Mouse (Mus musculus): ENCODE results near the gene Vapa.

The Vapa gene

GRCm38 (mm10) chr17:65625563-65625962, 12.2 kb upstream of the Vapa start:
- no peak for DNase-seq (ENCODE audit: low spot score in 2 of 2)

- DNase-seq (ENCODE audit: low spot score in 2 of 2): no peak
Observed at GRCm38 (mm10) chr17:65623130-65623529, 9.8 kb upstream of the Vapa start.

- no peak for DNase-seq (ENCODE audit: low spot score in 2 of 2)
Observed at GRCm38 (mm10) chr17:65618431-65618830, 5.1 kb upstream of the Vapa start.

- no peak for DNase-seq (ENCODE audit: low spot score in 2 of 2)
Observed at GRCm38 (mm10) chr17:65615678-65616077, 2.3 kb upstream of the Vapa start.

- no peak for DNase-seq (ENCODE audit: low spot score in 2 of 2)
Observed at GRCm38 (mm10) chr17:65614431-65614830, 1.1 kb upstream of the Vapa start.

- DNase-seq (ENCODE audit: low spot score in 2 of 2): no peak
Observed at GRCm38 (mm10) chr17:65613142-65613462, 253 bp downstream of the Vapa start.

- peak in 1 of 2 experiments; percentile 23 for DNase-seq (ENCODE audit: low spot score in 2 of 2)
Observed at GRCm38 (mm10) chr17:65612391-65613141, 789 bp downstream of the Vapa start.

- DNase-seq (ENCODE audit: low spot score in 2 of 2): no peak
Observed at GRCm38 (mm10) chr17:65611721-65612120, 1.6 kb downstream of the Vapa start.

DNA sequence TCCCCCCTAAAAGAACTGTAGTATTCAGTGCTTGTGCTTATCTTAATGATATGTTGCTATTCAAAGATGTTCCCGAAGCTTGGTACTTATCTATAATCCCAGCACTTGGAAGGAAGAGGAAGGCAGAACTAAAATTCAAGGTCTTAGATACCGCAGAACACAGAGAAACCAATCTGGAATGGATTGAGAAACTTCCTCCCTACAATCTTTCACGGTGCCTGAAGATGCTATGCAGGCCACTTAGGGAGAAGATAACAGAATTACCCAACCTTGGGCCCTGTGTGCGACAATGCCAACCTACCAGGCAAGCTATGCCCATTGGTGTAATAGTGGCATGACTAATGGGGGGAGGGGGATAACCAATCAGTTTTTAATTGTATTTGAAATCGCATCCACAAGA, 4.6 kb downstream of the Vapa start:
- DNase-seq (ENCODE audit: low spot score in 2 of 2): no peak

- DNase-seq (ENCODE audit: low spot score in 2 of 2): no peak
Observed at GRCm38 (mm10) chr17:65608312-65608687, 5.1 kb downstream of the Vapa start.

- no peak for DNase-seq (ENCODE audit: low spot score in 2 of 2)
Observed at GRCm38 (mm10) chr17:65607574-65608311, 5.6 kb downstream of the Vapa start.

- no peak for DNase-seq (ENCODE audit: low spot score in 2 of 2)
Observed at GRCm38 (mm10) chr17:65606014-65606413, 7.3 kb downstream of the Vapa start.

GRCm38 (mm10) chr17:65604892-65605291, 8.5 kb downstream of the Vapa start:
- DNase-seq (ENCODE audit: low spot score in 2 of 2): no peak

DNA sequence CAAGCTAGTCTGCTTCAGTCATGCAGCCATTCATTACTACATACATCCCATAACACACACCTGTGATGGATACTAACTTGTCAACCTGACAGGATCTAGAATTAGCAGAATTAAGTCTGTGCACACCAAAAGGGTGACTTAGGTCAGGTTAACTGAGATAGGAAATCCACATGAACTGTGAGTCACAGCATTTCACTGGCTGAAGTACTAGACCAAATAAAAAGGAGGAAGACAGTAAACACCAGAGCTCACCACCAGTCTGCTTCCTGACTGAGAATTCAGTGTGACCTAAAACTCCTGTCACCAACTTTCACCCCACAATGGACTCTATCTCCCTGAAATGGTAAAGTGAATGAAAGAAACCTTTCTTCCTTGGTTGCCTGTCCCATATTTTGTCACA, 9.0 kb downstream of the Vapa start:
- no peak for DNase-seq (ENCODE audit: low spot score in 2 of 2)

GRCm38 (mm10) chr17:65597857-65598486, 15.4 kb downstream of the Vapa start:
- DNase-seq (ENCODE audit: low spot score in 2 of 2): no peak

DNA sequence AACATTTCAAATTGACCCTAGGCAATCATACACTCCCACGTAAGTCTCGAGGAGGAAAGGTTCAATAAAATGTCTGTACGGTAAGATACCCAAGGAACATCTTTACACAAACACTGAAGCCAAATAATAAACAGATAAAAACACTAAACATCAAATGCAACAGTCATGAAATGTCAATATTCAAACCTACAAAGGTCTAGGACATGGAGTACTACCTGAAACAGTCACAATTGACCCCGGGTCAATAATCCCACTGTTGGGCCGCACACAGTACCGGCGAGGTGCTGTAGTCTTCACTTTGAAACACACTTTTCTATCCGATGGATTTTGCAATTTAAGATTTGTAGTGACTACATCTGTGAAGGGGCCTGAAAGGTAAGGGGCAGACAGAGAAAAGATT, 18.7 kb downstream of the Vapa start:
- no peak for DNase-seq (ENCODE audit: low spot score in 2 of 2)

- no peak for DNase-seq (ENCODE audit: low spot score in 2 of 2)
Observed at GRCm38 (mm10) chr17:65586892-65587291, 26.5 kb downstream of the Vapa start.

DNA sequence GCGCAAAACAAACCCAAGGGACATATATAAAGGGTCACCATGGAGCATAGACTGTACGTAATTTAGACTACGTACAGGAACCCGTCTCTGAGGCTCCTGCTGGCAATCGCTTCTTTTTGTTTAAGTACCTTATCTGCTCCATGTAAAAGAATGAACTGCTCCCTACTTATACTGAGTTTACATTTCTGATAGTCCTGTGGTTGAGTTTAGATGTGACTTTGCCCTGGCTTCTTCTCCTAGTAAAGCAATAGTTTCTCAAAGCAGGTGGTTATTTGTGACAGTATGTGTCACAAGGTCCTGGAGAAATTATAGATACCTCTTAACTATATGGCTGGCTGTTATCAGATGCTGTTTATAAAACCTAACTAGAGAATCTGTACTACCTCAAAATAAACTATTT, 31.9 kb downstream of the Vapa start:
- DNase-seq (ENCODE audit: low spot score in 2 of 2): no peak

DNA sequence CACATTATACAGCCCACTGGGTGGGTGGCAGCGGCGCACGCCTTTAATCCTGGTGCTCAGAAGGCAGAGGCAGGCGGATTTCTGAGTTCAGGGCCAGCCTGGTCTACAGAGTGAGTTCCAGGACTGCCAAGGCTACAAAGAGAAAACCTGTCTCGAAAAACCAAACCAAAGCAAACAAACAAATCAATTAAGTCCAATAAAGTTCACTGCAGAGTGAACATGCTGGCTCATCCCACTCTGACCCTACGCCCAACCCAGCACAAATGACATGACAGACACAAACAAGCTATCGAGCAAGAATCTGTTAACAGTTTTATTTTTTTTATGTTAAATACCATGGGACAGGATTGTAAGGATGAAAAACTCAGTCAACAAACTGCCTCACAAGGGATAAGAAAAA, 33.6 kb downstream of the Vapa start:
- DNase-seq (ENCODE audit: low spot score in 2 of 2): no peak

DNA sequence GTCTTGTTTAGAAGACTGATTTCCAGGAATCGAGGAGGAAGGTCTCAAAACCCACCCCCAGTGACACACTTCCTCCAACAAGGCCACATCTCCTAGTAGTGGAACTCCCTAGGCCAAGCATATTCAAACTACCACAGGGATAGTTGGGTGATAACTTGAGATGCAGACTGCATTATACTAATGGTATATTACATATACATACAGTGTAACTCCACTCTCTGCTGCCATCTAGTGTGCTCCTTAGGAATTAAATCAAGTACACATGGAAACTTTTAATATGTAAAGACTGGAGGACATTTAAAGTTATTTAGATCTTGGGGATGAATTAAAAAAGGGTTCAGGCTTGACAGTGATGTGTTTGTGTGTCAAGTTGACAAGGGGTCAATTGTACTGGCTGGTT, 38.0 kb downstream of the Vapa start:
- no peak for DNase-seq (ENCODE audit: low spot score in 2 of 2)

DNA sequence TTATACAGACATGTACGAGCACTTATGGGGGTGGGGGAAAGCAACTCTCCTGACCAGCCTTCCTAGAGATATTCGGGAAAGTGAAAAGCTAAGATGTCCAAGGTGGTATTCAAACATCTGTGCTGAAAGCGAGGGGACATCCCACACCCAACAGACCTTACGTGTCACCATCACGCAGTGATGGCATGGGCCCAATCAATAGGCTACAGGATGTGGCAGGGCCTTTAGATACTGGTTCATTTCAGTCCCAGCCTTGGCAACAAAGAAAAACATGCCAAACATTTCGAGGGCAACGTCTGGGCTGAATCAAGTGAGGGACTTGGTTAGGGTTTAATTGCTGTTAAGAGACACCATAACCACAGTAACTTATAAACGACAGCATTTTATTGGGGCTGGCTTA, 38.5 kb downstream of the Vapa start:
- no peak for DNase-seq (ENCODE audit: low spot score in 2 of 2)

- DNase-seq (ENCODE audit: low spot score in 2 of 2): no peak
Observed at GRCm38 (mm10) chr17:65571866-65572265, 41.5 kb downstream of the Vapa start.

- DNase-seq (ENCODE audit: low spot score in 2 of 2): no peak
Observed at GRCm38 (mm10) chr17:65571466-65571865, 41.9 kb downstream of the Vapa start.
